Mouse (Mus musculus): ENCODE data around the gene Lig4.

The Lig4 gene

DNA sequence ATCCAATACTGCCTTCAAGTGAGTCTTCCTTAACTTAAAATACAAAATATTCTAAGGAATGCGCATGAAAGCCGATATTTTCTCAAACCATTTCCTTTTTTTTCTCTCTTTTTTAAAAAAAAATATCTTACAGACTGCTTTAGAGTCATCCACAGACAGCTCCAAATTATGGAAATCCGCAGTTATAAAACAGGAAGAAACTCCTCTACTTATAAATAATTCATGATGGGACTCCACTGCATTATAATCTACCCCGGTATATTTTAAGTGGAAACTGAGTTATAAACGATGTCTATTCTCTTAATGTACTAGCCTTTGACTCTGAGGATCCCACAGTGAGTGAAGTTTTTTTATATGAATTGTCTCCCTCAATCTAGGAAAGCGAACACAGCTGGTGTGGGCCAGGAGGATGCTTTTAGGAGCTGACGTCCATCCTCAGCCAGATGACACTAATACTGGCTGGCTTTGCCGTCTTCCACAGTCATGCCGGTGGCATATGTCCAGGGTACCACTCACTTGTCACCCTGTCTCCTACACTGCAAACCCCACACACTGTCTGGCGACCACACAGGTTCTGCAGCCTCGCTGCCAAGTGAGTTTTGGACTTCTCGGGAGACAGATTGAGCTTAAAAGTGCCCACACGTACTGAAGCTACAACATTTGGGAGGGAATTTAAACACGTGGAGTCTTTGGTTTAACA is 47.6 kb downstream of the Lig4 start:
- DNase-seq, result no peak
